In genomic region chr16:36885912-36886311, GRCm38 (mm10) we compare ENCODE assay signal across 32 mouse cellular contexts. TPM values are rescaled to one million over a fixed set of nuclear protein-coding genes. Genes with fewer than 3 reads are reported as not detected.
"Had no signal": no experiment of that assay in that cellular context is flagged by ENCODE, and none has a peak within 500 bp of the region (broad histone marks: within the 10 kb centered on the region; RNA-seq: fewer than 3 reads in every experiment).

No protein-coding gene starts in this region.

- H3K27ac ChIP-seq: left cerebral cortex, adult 2 months; limb, embryonic 10.5 days; limb, embryonic 12.5 days; limb, embryonic 13.5 days; limb, embryonic 15.5 days; liver, embryonic 12.5 days; liver, embryonic 13.5 days; liver, embryonic 14.5 days; lung, embryonic 15.5 days; macrophage; midbrain, embryonic 10.5 days; midbrain, embryonic 12.5 days; midbrain, embryonic 13.5 days; midbrain, embryonic 15.5 days had no signal

- H3K9me3 ChIP-seq: limb, embryonic 10.5 days; limb, embryonic 12.5 days; limb, embryonic 13.5 days; limb, embryonic 15.5 days; liver, embryonic 12.5 days; liver, embryonic 13.5 days; liver, embryonic 15.5 days; lung, embryonic 15.5 days; megakaryocyte, embryonic 14.5 days; midbrain, embryonic 10.5 days; midbrain, embryonic 12.5 days; midbrain, embryonic 13.5 days; midbrain, embryonic 15.5 days had no signal

- ATAC-seq: liver, embryonic 12.5 days; liver, postnatal 0 days; lung, postnatal 0 days; midbrain, embryonic 13.5 days; midbrain, embryonic 15.5 days; midbrain, embryonic 16.5 days had no signal

- H3K4me3 ChIP-seq: left cerebral cortex, adult 2 months; limb, embryonic 10.5 days; limb, embryonic 12.5 days; limb, embryonic 13.5 days; limb, embryonic 15.5 days; liver, embryonic 12.5 days; liver, embryonic 13.5 days; liver, embryonic 15.5 days; lung, embryonic 15.5 days; megakaryocyte, embryonic 14.5 days; midbrain, embryonic 10.5 days; midbrain, embryonic 12.5 days; midbrain, embryonic 13.5 days; midbrain, embryonic 15.5 days; myocyte had no signal

- H3K4me1 ChIP-seq: limb, embryonic 10.5 days; limb, embryonic 12.5 days; limb, embryonic 13.5 days; limb, embryonic 15.5 days; lung, embryonic 15.5 days; midbrain, embryonic 15.5 days had no signal

- H3K27me3 ChIP-seq: limb, embryonic 12.5 days; limb, embryonic 13.5 days; limb, embryonic 15.5 days; liver, embryonic 12.5 days; liver, embryonic 13.5 days; liver, embryonic 15.5 days; lung, embryonic 15.5 days; megakaryocyte, embryonic 14.5 days; midbrain, embryonic 12.5 days; midbrain, embryonic 13.5 days; midbrain, embryonic 15.5 days had no signal

- H3K4me2 ChIP-seq: limb, embryonic 12.5 days; limb, embryonic 13.5 days; limb, embryonic 15.5 days; liver, embryonic 11.5 days; liver, embryonic 12.5 days; liver, embryonic 13.5 days; liver, embryonic 15.5 days; lung, embryonic 14.5 days; lung, embryonic 15.5 days; midbrain, embryonic 11.5 days; midbrain, embryonic 12.5 days; midbrain, embryonic 13.5 days; midbrain, embryonic 15.5 days had no signal

- DNase-seq: left cerebral cortex, postnatal 4 days; liver; liver, embryonic 13.5 days; liver, postnatal 0 days; lung, adult 18-20 months; lung, adult 2 months; lung, embryonic 14.5 days; lung, postnatal 10 days; lung, postnatal 14 days; lung, postnatal 36 days; lung, postnatal 4 days; midbrain, embryonic 14.5 days had no signal

- H3K9ac ChIP-seq: limb, embryonic 12.5 days; limb, embryonic 13.5 days; limb, embryonic 15.5 days; liver, embryonic 12.5 days; liver, embryonic 13.5 days; liver, embryonic 14.5 days; liver, embryonic 15.5 days; liver, postnatal 0 days; lung, embryonic 14.5 days; lung, embryonic 15.5 days; midbrain, embryonic 12.5 days; midbrain, embryonic 13.5 days; midbrain, embryonic 15.5 days had no signal

RNA-seq across cellular contexts. Expression of gene Eaf2, which starts 11.1 kb away (rescaled TPM):
- polyA plus RNA-seq: macrophage had no signal
